28 mouse cellular contexts compared by ENCODE assay signal in genomic region chr1:104933051-104933450, GRCm38 (mm10).
DNase-seq lines count a peak whose midpoint lies in the region; ATAC-seq lines count a peak whose summit lies in the region.
"Had no signal": no experiment of that assay in that cellular context is flagged by ENCODE, and none has a peak within 500 bp of the region (broad histone marks: within the 10 kb centered on the region; RNA-seq: fewer than 3 reads in every experiment).

No protein-coding gene starts in this region.

- H3K9ac ChIP-seq in kidney, embryonic 14.5 days (ENCODE audit: low read depth, low read length), result no peak overlapping the region
- H3K9ac ChIP-seq in kidney, embryonic 16.5 days (replicated peaks; ENCODE audit: low read length), result no peak overlapping the region
- H3K9ac ChIP-seq: embryonic facial prominence, embryonic 13.5 days; embryonic facial prominence, embryonic 15.5 days; forebrain, embryonic 12.5 days had no signal

- no peak overlapping the region for H3K27ac ChIP-seq in kidney, embryonic 14.5 days (ENCODE audit: low read depth, low read length)
- H3K27ac ChIP-seq in kidney, embryonic 16.5 days (ENCODE audit: low read length), result no peak overlapping the region
- H3K27ac ChIP-seq: embryonic facial prominence, embryonic 13.5 days; embryonic facial prominence, embryonic 15.5 days; forebrain, embryonic 10.5 days; forebrain, embryonic 12.5 days had no signal

- peak; percentile 49; the same call in 1 of the 2 replicates for ATAC-seq in kidney, embryonic 14.5 days (ENCODE audit: low FRiP score, low TSS enrichment)
- peak; percentile 75 for ATAC-seq in kidney, embryonic 16.5 days (ENCODE audit: low FRiP score, low TSS enrichment)
- ATAC-seq: activated CD4-positive, CD25-positive, alpha-beta regulatory T cell, adult 4 months; CD4-positive, CD25-positive, alpha-beta regulatory T cell, adult 4 months; forebrain, embryonic 14.5 days; forebrain, embryonic 16.5 days; Patski had no signal

- 18% methylated on average over 7 of the region's 7 CpGs for WGBS in kidney, embryonic 14.5 days
- 8% methylated on average over 7 of the region's 7 CpGs for WGBS in kidney, embryonic 16.5 days

- peak; percentile 50 for DNase-seq in embryo, embryonic 10 days (ENCODE audit: low spot score)
- DNase-seq in embryo, embryonic 11 days, result no peak
- no peak for DNase-seq in kidney, postnatal 10 days
- DNase-seq in kidney, postnatal 14 days, result no peak
- DNase-seq in gastrocnemius, postnatal 4 days (ENCODE audit: low spot score in 2 of 2), result no peak
- DNase-seq: adrenal gland, adult 8-10 months; adrenal gland, postnatal 14 days; adrenal gland, postnatal 36 days; B cell, adult 2 months; cerebellum, adult 11 months; cerebellum, adult 18-20 months; cerebellum, adult 8-10 months; cerebellum, adult 9-11 months; cerebellum, postnatal 14 days; cerebellum, postnatal 36 days had no signal

- no peaks in the 10 kb centered on the region for H3K36me3 ChIP-seq in kidney, embryonic 14.5 days (ENCODE audit: control insufficient read depth, insufficient read depth, low read length)
- H3K36me3 ChIP-seq in kidney, embryonic 16.5 days (ENCODE audit: insufficient read depth, low read length), result no peaks in the 10 kb centered on the region
- H3K36me3 ChIP-seq: embryonic facial prominence, embryonic 13.5 days; embryonic facial prominence, embryonic 15.5 days; forebrain, embryonic 10.5 days; forebrain, embryonic 12.5 days; G1E had no signal

- H3K4me1 ChIP-seq in kidney, embryonic 14.5 days (ENCODE audit: control insufficient read depth, insufficient read depth, low read length), result no peaks in the 10 kb centered on the region
- H3K4me1 ChIP-seq in kidney, embryonic 16.5 days (ENCODE audit: insufficient read depth, low read length), result no peaks in the 10 kb centered on the region
- H3K4me1 ChIP-seq: embryonic facial prominence, embryonic 13.5 days; embryonic facial prominence, embryonic 15.5 days; forebrain, embryonic 10.5 days; forebrain, embryonic 12.5 days had no signal

- H3K4me3 ChIP-seq in kidney, embryonic 14.5 days (ENCODE audit: low read length), result no peak overlapping the region
- no peak overlapping the region for H3K4me3 ChIP-seq in kidney, embryonic 16.5 days (ENCODE audit: low read length)
- H3K4me3 ChIP-seq: embryonic facial prominence, embryonic 13.5 days; embryonic facial prominence, embryonic 15.5 days; erythroblast, embryonic 14.5 days; forebrain, embryonic 10.5 days; forebrain, embryonic 12.5 days had no signal

- no peaks in the 10 kb centered on the region; the same call in 1 of the 2 replicates for H3K9me3 ChIP-seq in kidney, embryonic 14.5 days (ENCODE audit: control insufficient read depth, low read length)
- H3K9me3 ChIP-seq in kidney, embryonic 16.5 days (ENCODE audit: low read length), result no peaks in the 10 kb centered on the region
- H3K9me3 ChIP-seq: embryonic facial prominence, embryonic 13.5 days; embryonic facial prominence, embryonic 15.5 days; forebrain, embryonic 10.5 days; forebrain, embryonic 12.5 days had no signal

- no peak overlapping the region for H3K4me2 ChIP-seq in kidney, embryonic 14.5 days (replicated peaks; ENCODE audit: low read depth, low read length)
- no peak overlapping the region for H3K4me2 ChIP-seq in kidney, embryonic 16.5 days (replicated peaks; ENCODE audit: low read depth, low read length)
- H3K4me2 ChIP-seq: embryonic facial prominence, embryonic 13.5 days; embryonic facial prominence, embryonic 15.5 days; forebrain, embryonic 12.5 days had no signal

- H3K27me3 ChIP-seq in kidney, embryonic 14.5 days (ENCODE audit: control insufficient read depth, insufficient read depth, low read length), result no peaks in the 10 kb centered on the region
- no peaks in the 10 kb centered on the region for H3K27me3 ChIP-seq in kidney, embryonic 16.5 days (ENCODE audit: insufficient read depth, low read length)
- H3K27me3 ChIP-seq: embryonic facial prominence, embryonic 13.5 days; embryonic facial prominence, embryonic 15.5 days; forebrain, embryonic 12.5 days had no signal
